Mouse (Mus musculus): ENCODE results near the gene Kcnk4. TPM values are rescaled to one million over a fixed set of nuclear protein-coding genes. Genes with fewer than 3 reads are reported as not detected.

The Kcnk4 gene
- total and polyA plus RNA-seq, 3 experiments, result 0.31 TPM; not detected in 2

- peak; percentile 56 for DNase-seq
These were observed 34.4 kb upstream of the Kcnk4 start for GRCm38 (mm10) chr19:6968491-6969271.

- DNase-seq, result peak; percentile 36
These were observed 22.1 kb upstream of the Kcnk4 start for GRCm38 (mm10) chr19:6956461-6956860.

- peak; percentile 9 for DNase-seq
These were observed 21.1 kb upstream of the Kcnk4 start for GRCm38 (mm10) chr19:6955424-6955823.

- peak; percentile 61 for DNase-seq
These were observed 19.7 kb upstream of the Kcnk4 start for GRCm38 (mm10) chr19:6954046-6954445.

- peak; percentile 90 for DNase-seq
These were observed 18.4 kb upstream of the Kcnk4 start for GRCm38 (mm10) chr19:6952712-6953037.

GRCm38 (mm10) chr19:6951994-6952711 is 17.8 kb upstream of the Kcnk4 start:
- peak; percentile 94 for DNase-seq

- DNase-seq, result peak; percentile 98
These were observed 17.2 kb upstream of the Kcnk4 start for GRCm38 (mm10) chr19:6951381-6951968.

- peak; percentile 82 for DNase-seq
These were observed 16.4 kb upstream of the Kcnk4 start for GRCm38 (mm10) chr19:6950613-6951153.

GRCm38 (mm10) chr19:6949951-6950350 is 15.6 kb upstream of the Kcnk4 start:
- DNase-seq, result no peak

- no peak for DNase-seq
These were observed 15.2 kb upstream of the Kcnk4 start for GRCm38 (mm10) chr19:6949532-6949931.

- DNase-seq, result peak; percentile 14
These were observed 13.9 kb upstream of the Kcnk4 start for GRCm38 (mm10) chr19:6948186-6948585.

GRCm38 (mm10) chr19:6947742-6948141 is 13.4 kb upstream of the Kcnk4 start:
- no peak for DNase-seq

- DNase-seq, result no peak
These were observed 9.4 kb upstream of the Kcnk4 start for GRCm38 (mm10) chr19:6943709-6944108.

GRCm38 (mm10) chr19:6942764-6943163 is 8.4 kb upstream of the Kcnk4 start:
- no peak for DNase-seq

GRCm38 (mm10) chr19:6942249-6942691 is 8.0 kb upstream of the Kcnk4 start, which contains the start of gene Gpr137:
Gene Gpr137 (minus strand): TSS chr19:6942480.
- DNase-seq, result peak; percentile 98

- DNase-seq, result peak; percentile 96
These were observed 7.3 kb upstream of the Kcnk4 start, which contains the start of gene Bad for GRCm38 (mm10) chr19:6941372-6942248. Gene Bad (plus strand): TSS chr19:6941861.

GRCm38 (mm10) chr19:6940396-6941351 is 6.4 kb upstream of the Kcnk4 start:
- peak; percentile 29 for DNase-seq

GRCm38 (mm10) chr19:6939106-6940002 is 5.0 kb upstream of the Kcnk4 start:
- DNase-seq, result no peak

All from adrenal gland, adult 2 months (tissue).